Mouse (Mus musculus): ENCODE data around the gene Acsf3. TPM values are rescaled to one million over a fixed set of nuclear protein-coding genes. Genes with fewer than 3 reads are reported as not detected.

Gene Acsf3
- polyA plus RNA-seq, 2 experiments = 5.4 to 5.7 TPM

DNA sequence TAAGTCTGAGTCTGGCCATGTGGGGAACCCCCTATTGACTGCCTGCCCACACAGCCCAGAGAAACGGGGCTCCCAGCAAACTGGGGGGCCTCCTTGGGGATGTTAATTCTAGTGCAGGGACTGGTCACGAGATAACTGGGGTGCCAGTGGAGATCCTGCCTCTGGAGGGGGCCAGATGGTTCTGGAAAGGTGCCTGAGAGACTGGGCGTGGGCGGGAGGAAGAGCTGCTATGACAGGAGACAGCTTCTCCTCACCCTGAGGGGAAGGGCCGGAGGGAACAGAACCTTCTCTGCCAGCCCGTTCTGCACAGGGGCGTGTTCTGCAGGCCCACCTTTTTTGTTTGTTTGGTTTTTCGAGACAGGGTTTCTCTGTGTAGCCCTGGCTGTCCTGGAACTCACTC lies 90.9 kb downstream of the Acsf3 start:
- WGBS (ENCODE audit: insufficient replicate concordance) = 50% methylated on average over 8 of the region's 8 CpGs
- no peak overlapping the region for H3K4me2 ChIP-seq (ENCODE audit: low read depth)
- no peak overlapping the region for H3K9ac ChIP-seq (replicated peaks)
- H3K27ac ChIP-seq = no peak overlapping the region
- H3K36me3 ChIP-seq (replicated peaks; ENCODE audit: control insufficient read depth, insufficient read depth, low read depth) = no peaks in the 10 kb centered on the region
- TF ChIP-seq CTCF (IDR thresholded peaks at IDR 0.05; ENCODE audit: low read depth) = no peak
- TF ChIP-seq EP300 (IDR thresholded peaks at IDR 0.05; ENCODE audit: low read depth) = no peak
- no peaks in the 10 kb centered on the region for H3K9me3 ChIP-seq (ENCODE audit: control insufficient read depth, low read length)
- no peak for DNase-seq (ENCODE audit: low read depth in 3 of 3, low spot score in 3 of 3)
- no peaks in the 10 kb centered on the region for H3K27me3 ChIP-seq (ENCODE audit: control insufficient read depth, insufficient read depth, low read length)
- no peak for ATAC-seq (ENCODE audit: insufficient read depth)
- no peak overlapping the region for H3K4me3 ChIP-seq (ENCODE audit: insufficient read depth in 1 of 2, low read depth in 2 of 2, low read length in 2 of 2)
- no peaks in the 10 kb centered on the region for H3K4me1 ChIP-seq (replicated peaks; ENCODE audit: control insufficient read depth in 2 of 2, insufficient read depth in 2 of 2, low read length in 1 of 2)

Other genes with a start within 250 kb of the Acsf3 start
- gene Piezo1, start 224.2 kb upstream of the Acsf3 start, polyA plus RNA-seq (2012; rRNA removed) = 49.5 and 60.9 TPM in 2 replicates
- 12.6 and 15.4 TPM in 2 replicates for gene Piezo1, start 224.2 kb upstream of the Acsf3 start, polyA plus RNA-seq (2014; fragmentation: Nextera tagmentation; extraction: Ambion mirVana)
- 62.3 and 65.3 TPM in 2 replicates for gene Cdt1, start 207.5 kb upstream of the Acsf3 start, polyA plus RNA-seq (2012; rRNA removed)
- 41.9 and 48.8 TPM in 2 replicates for gene Cdt1, start 207.5 kb upstream of the Acsf3 start, polyA plus RNA-seq (2014; fragmentation: Nextera tagmentation; extraction: Ambion mirVana)
- gene Aprt, start 198.6 kb upstream of the Acsf3 start, polyA plus RNA-seq (2012; rRNA removed) = 87.5 and 101 TPM in 2 replicates
- 197 TPM in 2 replicates for gene Aprt, start 198.6 kb upstream of the Acsf3 start, polyA plus RNA-seq (2014; fragmentation: Nextera tagmentation; extraction: Ambion mirVana)
- 4.3 and 4.6 TPM in 2 replicates for gene Galns, start 164.0 kb upstream of the Acsf3 start, polyA plus RNA-seq (2012; rRNA removed)
- 3.8 and 4.7 TPM in 2 replicates for gene Galns, start 164.0 kb upstream of the Acsf3 start, polyA plus RNA-seq (2014; fragmentation: Nextera tagmentation; extraction: Ambion mirVana)
- 15.5 and 27.9 TPM in 2 replicates for gene Trappc2l, start 163.8 kb upstream of the Acsf3 start, polyA plus RNA-seq (2012; rRNA removed)
- gene Trappc2l, start 163.8 kb upstream of the Acsf3 start, polyA plus RNA-seq (2014; fragmentation: Nextera tagmentation; extraction: Ambion mirVana) = 32.5 and 35.4 TPM in 2 replicates
- gene Pabpn1l, start 152.7 kb upstream of the Acsf3 start, polyA plus RNA-seq (2012; rRNA removed) = 0.03 TPM in 1 of 2 replicates, not detected in the other
- not detected in 2 replicates for gene Pabpn1l, start 152.7 kb upstream of the Acsf3 start, polyA plus RNA-seq (2014; fragmentation: Nextera tagmentation; extraction: Ambion mirVana)
- gene Cbfa2t3, start 76.4 kb upstream of the Acsf3 start, polyA plus RNA-seq (2012; rRNA removed) = 1.8 and 1.9 TPM in 2 replicates
- 3.3 and 5.0 TPM in 2 replicates for gene Cbfa2t3, start 76.4 kb upstream of the Acsf3 start, polyA plus RNA-seq (2014; fragmentation: Nextera tagmentation; extraction: Ambion mirVana)
- gene Cdh15, start 72.5 kb downstream of the Acsf3 start, polyA plus RNA-seq (2012; rRNA removed) = not detected in 2 replicates
- gene Cdh15, start 72.5 kb downstream of the Acsf3 start, polyA plus RNA-seq (2014; fragmentation: Nextera tagmentation; extraction: Ambion mirVana) = not detected in 2 replicates